Mouse (Mus musculus) spleen, adult 2 months (tissue): ENCODE measurements around the gene Scgb1b29. TPM values are rescaled to one million over a fixed set of nuclear protein-coding genes. Genes with fewer than 3 reads are reported as not detected.
"Not testable (repeated sequence)": the region's sequence is repeated elsewhere in the genome, so short reads cannot be mapped to it uniquely, and the experiment has no call there.

ENCODE experiments used
- DNase-seq, 2 experiments: peaks; one replicate each; pipeline versions ENCODE4 v3.0.0 to v3.0.0-alpha.2; 2012 to 2021; ENCODE audit warnings: low spot score in 2 of 2, low read depth in 1 of 2
- H3K27ac ChIP-seq: fragments of 200-500 bp; 2 replicates; pipeline ENCODE4 v1.5.1; 2012; ENCODE audit warnings: low read length, inconsistent platforms; ENCODE audit not compliant: insufficient read depth
- H3K27me3 ChIP-seq: fragments of 200-500 bp; 2 replicates; pipeline ENCODE4 v1.6.1; 2012; ENCODE audit warnings: mild to moderate bottlenecking, moderate library complexity, low read length, inconsistent platforms; ENCODE audit not compliant: control insufficient read depth, insufficient read depth
- H3K36me3 ChIP-seq: fragments of 200-500 bp; 2 replicates; pipeline ENCODE4 v1.6.1; 2012; ENCODE audit warnings: mild to moderate bottlenecking, low read length, inconsistent platforms; ENCODE audit not compliant: control insufficient read depth, insufficient read depth
- H3K4me1 ChIP-seq: fragments of 200-500 bp; 2 replicates; pipeline ENCODE4 v1.6.1; 2011; ENCODE audit warnings: inconsistent platforms; ENCODE audit not compliant: control insufficient read depth, insufficient read depth, insufficient read length
- H3K4me3 ChIP-seq: fragments of 200-500 bp; 2 replicates; pipeline ENCODE4 v1.5.1; 2011; ENCODE audit warnings: mild to moderate bottlenecking, inconsistent platforms; ENCODE audit not compliant: insufficient read depth, insufficient read length; ENCODE audit errors: extremely low read depth
- WGBS: fragments of 180-500 bp; shearing (Covaris S2); methylation state at CpG from one replicate; pipeline ENCODE4 v1.1.7; 2018; 5-methylcytosine and 5-hydroxymethylcytosine counted together
- polyA plus RNA-seq: library from polyadenylated mRNA; depleted of rRNA; stranded (reverse); fragments of >200 nt; gene quantifications from 2 replicates; pipeline ENCODE4 v1.2.3, GENCODE M21; 2012; rRNA removed

Gene Scgb1b29
- polyA plus RNA-seq, result not detected in 2 replicates

- not testable (repeated sequence) for H3K4me3 ChIP-seq, DNase-seq, H3K36me3 ChIP-seq, H3K27me3 ChIP-seq, H3K4me1 ChIP-seq, H3K27ac ChIP-seq
- 74% methylated on average over 5 of the region's 5 CpGs for WGBS
Observed at GRCm38 (mm10) chr7:32441241-32441640, at the start of gene Scgb1b29. Gene Scgb1b29, plus strand, starts transcription at chr7:32441541.

GRCm38 (mm10) chr7:32428636-32429035, 12.7 kb upstream of the Scgb1b29 start:
- 88% methylated on average over 11 of the region's 11 CpGs for WGBS
- DNase-seq, result not testable (repeated sequence)

More at GRCm38 (mm10) chr7:32428636-32429035, 12.7 kb upstream of the Scgb1b29 start:
- not testable (repeated sequence) for H3K36me3 ChIP-seq, H3K27me3 ChIP-seq, H3K4me1 ChIP-seq, H3K4me3 ChIP-seq, H3K27ac ChIP-seq

Other genes with a start within 250 kb of the Scgb1b29 start
- not detected in 2 replicates for gene Scgb2b11, start 230.4 kb upstream of the Scgb1b29 start, polyA plus RNA-seq
- not detected in 2 replicates for gene Scgb1b11, start 218.7 kb upstream of the Scgb1b29 start, polyA plus RNA-seq
- not detected in 2 replicates for gene Scgb2b12, start 114.3 kb upstream of the Scgb1b29 start, polyA plus RNA-seq
- gene Scgb1b12, start 107.4 kb upstream of the Scgb1b29 start, polyA plus RNA-seq, result not detected in 2 replicates